Mouse (Mus musculus): ENCODE measurements at regions not wholly inside any gene's neighbourhood (a gene's known extent, or its start where the extent isn't known, plus 50 kb on each side); places are given as distances from the start of the nearest gene placed in this dataset.

- intact Hi-C loops (cut with DNase I): no loop called here
- DNase-seq (ENCODE audit: extremely low spot score in 1 of 2, low spot score in 2 of 2): no peak
Observed at GRCm38 (mm10) chr6:88964071-88964470, 62.0 kb downstream of the Tpra1 start.

- intact Hi-C loops (cut with DNase I): no loop called here
- DNase-seq (ENCODE audit: extremely low spot score in 1 of 2, low spot score in 2 of 2): no peak
Observed at GRCm38 (mm10) chr6:88964911-88965310, 62.9 kb downstream of the Tpra1 start.

- no peak for DNase-seq (ENCODE audit: extremely low spot score in 1 of 2, low spot score in 2 of 2)
- intact Hi-C loops (cut with DNase I): no loop called here
Observed at GRCm38 (mm10) chr6:88965361-88966226, 63.5 kb downstream of the Tpra1 start.

GRCm38 (mm10) chr6:88966501-88966900 is 64.5 kb downstream of the Tpra1 start:
- intact Hi-C loops (cut with DNase I): no loop called here

GRCm38 (mm10) chr6:88968842-88969241 is 66.8 kb downstream of the Tpra1 start:
- DNase-seq (ENCODE audit: extremely low spot score in 1 of 2, low spot score in 2 of 2): no peak
- intact Hi-C loops (cut with DNase I): no loop called here

More at GRCm38 (mm10) chr6:88966501-88966900, 64.5 kb downstream of the Tpra1 start:
- DNase-seq (ENCODE audit: extremely low spot score in 1 of 2, low spot score in 2 of 2): no peak

- DNase-seq (ENCODE audit: extremely low spot score in 1 of 2, low spot score in 2 of 2): peak; percentile 41 to 59
- intact Hi-C loops (cut with DNase I): no loop called here
Observed at GRCm38 (mm10) chr6:88971729-88972128, 69.7 kb downstream of the Tpra1 start.

GRCm38 (mm10) chr6:88974457-88974856 is 72.4 kb downstream of the Tpra1 start:
- intact Hi-C loops (cut with DNase I): no loop called here
- DNase-seq (ENCODE audit: extremely low spot score in 1 of 2, low spot score in 2 of 2): no peak

- DNase-seq (ENCODE audit: extremely low spot score in 1 of 2, low spot score in 2 of 2): peak in 1 of 2 experiments; percentile 18
- intact Hi-C loops (cut with DNase I): loop anchor here (5.0 kb wide), 1 partner anchor 39 kb away; no protein-coding TSS in a partner anchor
Observed at GRCm38 (mm10) chr6:88976581-88976980, 74.5 kb downstream of the Tpra1 start.

- intact Hi-C loops (cut with DNase I): loop anchor here (5.0 kb wide), 1 partner anchor 40 kb away; no protein-coding TSS in a partner anchor
- no peak for DNase-seq (ENCODE audit: extremely low spot score in 1 of 2, low spot score in 2 of 2)
Observed at GRCm38 (mm10) chr6:88976994-88977393, 74.9 kb downstream of the Tpra1 start.

GRCm38 (mm10) chr6:88978970-88979369 is 76.9 kb downstream of the Tpra1 start:
- intact Hi-C loops (cut with DNase I): loop anchor here (5.0 kb wide), 1 partner anchor 42 kb away; no protein-coding TSS in a partner anchor
- no peak for DNase-seq (ENCODE audit: extremely low spot score in 1 of 2, low spot score in 2 of 2)

- peak; percentile 73 to 80 for DNase-seq (ENCODE audit: extremely low spot score in 1 of 2, low spot score in 2 of 2)
- intact Hi-C loops (cut with DNase I): loop anchor here (2.0 to 10.0 kb wide), 3 partner anchors 255 to 573 kb away; no protein-coding TSS in a partner anchor
Observed at GRCm38 (mm10) chr6:88980112-88980511, 78.1 kb downstream of the Tpra1 start.

GRCm38 (mm10) chr6:88981544-88981943 is 79.5 kb downstream of the Tpra1 start:
- intact Hi-C loops (cut with DNase I): loop anchor here (2.0 to 10.0 kb wide), 3 partner anchors 253 to 571 kb away; no protein-coding TSS in a partner anchor
- DNase-seq (ENCODE audit: extremely low spot score in 1 of 2, low spot score in 2 of 2): no peak

GRCm38 (mm10) chr6:88984170-88984569 is 82.1 kb downstream of the Tpra1 start:
- no peak for DNase-seq (ENCODE audit: extremely low spot score in 1 of 2, low spot score in 2 of 2)
- intact Hi-C loops (cut with DNase I): loop anchor here (5.0 to 10.0 kb wide), 2 partner anchors 251 to 373 kb away; no protein-coding TSS in a partner anchor

- DNase-seq (ENCODE audit: extremely low spot score in 1 of 2, low spot score in 2 of 2): no peak
- intact Hi-C loops (cut with DNase I): loop anchor here (5.0 to 10.0 kb wide), 2 partner anchors 250 to 372 kb away; no protein-coding TSS in a partner anchor
Observed at GRCm38 (mm10) chr6:88984863-88985262, 82.8 kb downstream of the Tpra1 start.

GRCm38 (mm10) chr6:88988551-88988950 is 86.5 kb downstream of the Tpra1 start:
- DNase-seq (ENCODE audit: extremely low spot score in 1 of 2, low spot score in 2 of 2): no peak

GRCm38 (mm10) chr6:88989617-88990299 is 87.7 kb downstream of the Tpra1 start:
- intact Hi-C loops (cut with DNase I): loop anchor here (10.0 kb wide), 1 partner anchor 245 kb away; no protein-coding TSS in a partner anchor
- DNase-seq (ENCODE audit: extremely low spot score in 1 of 2, low spot score in 2 of 2): no peak

More at GRCm38 (mm10) chr6:88988551-88988950, 86.5 kb downstream of the Tpra1 start:
- intact Hi-C loops (cut with DNase I): loop anchor here (10.0 kb wide), 1 partner anchor 246 kb away; no protein-coding TSS in a partner anchor

- no peak for DNase-seq (ENCODE audit: extremely low spot score in 1 of 2, low spot score in 2 of 2)
- intact Hi-C loops (cut with DNase I): no loop called here
Observed at GRCm38 (mm10) chr6:88990300-88990685, 88.2 kb downstream of the Tpra1 start.

- DNase-seq (ENCODE audit: extremely low spot score in 1 of 2, low spot score in 2 of 2): no peak
- intact Hi-C loops (cut with DNase I): no loop called here
Observed at GRCm38 (mm10) chr6:88995077-88995476, 93.0 kb downstream of the Tpra1 start.
